Mouse (Mus musculus) right cerebral cortex, postnatal 14 days (tissue): ENCODE measurements at regions not wholly inside any gene's neighbourhood (a gene's known extent, or its start where the extent isn't known, plus 50 kb on each side); places are given as distances from the start of the nearest gene placed in this dataset.
A peak's percentile ranks its signal among the peaks of the same experiment; 100 is the strongest.
"Not testable (repeated sequence)": the region's sequence is repeated elsewhere in the genome, so short reads cannot be mapped to it uniquely, and the experiment has no call there.

ENCODE experiments used
- DNase-seq: peaks from one replicate; pipeline ENCODE4 v3.0.0; 2022

DNA sequence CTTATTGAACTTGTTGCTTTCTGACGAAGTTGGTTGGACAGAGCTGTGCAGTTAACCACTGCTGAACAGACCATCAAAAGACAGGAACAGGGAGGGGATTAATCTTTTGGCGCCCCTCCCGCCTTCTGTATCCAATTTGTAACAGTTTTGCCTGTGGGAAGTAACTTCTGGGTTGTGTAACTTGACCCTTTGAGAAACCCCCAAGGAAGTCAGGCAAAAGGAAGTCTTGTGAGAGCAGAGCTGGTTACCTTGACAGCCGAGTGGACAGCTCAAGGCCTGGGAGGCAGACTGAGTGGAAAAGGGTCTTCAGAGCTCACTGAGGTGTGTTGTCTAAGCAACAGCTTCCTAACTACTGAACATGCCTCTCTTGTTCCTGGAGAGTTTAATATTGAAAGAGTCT lies 75.8 kb upstream of the Hao2 start:
- DNase-seq, result no peak

DNA sequence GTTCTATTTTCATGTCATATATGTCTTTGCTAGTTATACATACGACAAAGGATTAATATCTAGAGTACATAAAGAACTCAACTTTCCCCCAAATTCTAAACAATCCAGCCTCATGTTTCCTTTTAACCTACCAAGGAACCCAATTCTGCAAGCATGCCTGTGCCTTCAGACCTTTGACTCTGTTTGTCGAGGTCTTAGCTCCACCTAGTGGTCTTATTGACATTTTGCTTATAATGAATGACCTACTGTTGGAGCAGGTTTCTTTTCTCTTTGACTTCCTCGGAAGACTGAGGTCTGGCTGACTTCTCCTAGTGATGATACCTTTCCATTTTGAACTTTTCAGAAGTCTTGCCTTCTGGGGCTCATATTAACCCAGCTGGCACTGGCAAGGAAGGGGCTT lies 82.7 kb upstream of the Hao2 start:
- DNase-seq, result no peak

DNA sequence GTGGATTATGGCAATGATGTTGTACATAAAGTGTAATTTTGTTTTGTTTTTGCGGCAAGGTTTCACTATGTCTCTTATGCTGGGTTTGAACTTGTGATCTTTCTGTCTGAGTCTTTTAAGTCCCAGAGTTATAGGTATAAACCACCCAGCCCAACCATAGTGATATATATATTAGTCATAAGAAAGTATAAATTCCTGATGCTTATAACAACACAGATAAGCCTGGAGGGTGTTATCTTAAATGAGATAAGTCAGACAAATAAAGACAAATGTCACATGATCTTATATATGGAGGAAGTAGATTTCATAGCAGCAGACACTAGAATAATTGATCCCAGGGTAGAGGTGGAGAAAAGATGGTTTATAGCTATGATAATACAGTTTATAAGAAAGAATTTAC lies 89.7 kb upstream of the Hao2 start:
- DNase-seq, result no peak

DNA sequence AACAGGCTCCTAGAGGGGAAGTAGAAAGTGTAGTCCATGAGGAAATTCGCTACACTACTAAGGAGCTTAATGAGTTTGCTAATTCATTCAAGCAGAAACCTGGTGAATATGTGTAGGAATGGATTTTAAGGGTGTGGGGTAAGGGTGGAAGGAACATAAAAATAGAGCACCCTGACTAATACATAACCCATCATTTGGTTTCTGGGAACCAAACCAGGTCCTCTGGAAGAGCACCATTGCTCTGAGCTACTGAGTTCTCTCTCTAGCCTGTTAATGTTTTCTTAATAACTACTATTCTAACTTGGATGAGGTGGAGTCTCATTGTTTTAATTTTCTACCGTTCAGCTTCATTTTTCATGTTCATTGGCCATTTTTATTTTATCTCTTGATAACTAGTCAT lies 94.2 kb upstream of the Hao2 start:
- DNase-seq, result not testable (repeated sequence)

DNA sequence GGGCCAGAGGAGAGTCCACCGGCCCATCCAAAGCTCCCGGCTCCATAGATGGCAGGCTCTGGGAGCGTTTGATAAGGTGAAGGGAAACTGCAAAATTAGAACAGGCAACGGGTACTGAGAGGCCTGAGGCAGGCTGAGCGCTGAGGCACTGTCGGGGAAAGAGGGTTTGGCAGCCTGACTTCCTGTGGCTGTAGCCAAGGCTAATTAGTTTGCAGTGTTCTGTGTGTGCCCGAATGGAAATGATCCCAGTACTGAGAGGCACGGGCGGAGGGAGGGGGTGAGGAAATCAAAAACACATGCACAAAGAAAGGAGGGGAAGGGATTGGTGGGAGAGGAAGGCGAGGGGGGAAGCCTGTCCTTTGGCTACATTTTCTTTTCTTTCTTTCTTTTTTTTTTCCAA lies 97.8 kb upstream of the Hao2 start:
- peak; percentile 8 for DNase-seq

DNA sequence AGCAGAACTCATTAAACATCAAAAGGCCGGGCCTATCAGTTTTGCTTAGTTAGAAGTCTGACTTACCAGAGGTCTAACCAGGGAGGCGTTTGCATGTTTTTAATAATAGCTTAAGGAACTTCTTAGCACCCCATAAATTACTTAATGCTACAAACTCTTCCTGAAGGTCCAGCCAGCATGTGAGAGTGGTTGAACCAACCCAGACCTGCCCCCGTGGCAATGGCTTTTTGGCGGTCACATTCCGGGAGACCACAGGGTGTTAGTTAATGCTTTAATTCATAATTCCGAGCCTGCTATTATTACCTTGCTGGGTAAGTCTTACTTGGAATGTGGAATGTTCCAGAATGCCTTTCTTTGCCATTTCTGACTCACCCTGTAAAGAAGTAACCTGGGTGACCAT lies 98.2 kb upstream of the Hao2 start:
- DNase-seq, result no peak

DNA sequence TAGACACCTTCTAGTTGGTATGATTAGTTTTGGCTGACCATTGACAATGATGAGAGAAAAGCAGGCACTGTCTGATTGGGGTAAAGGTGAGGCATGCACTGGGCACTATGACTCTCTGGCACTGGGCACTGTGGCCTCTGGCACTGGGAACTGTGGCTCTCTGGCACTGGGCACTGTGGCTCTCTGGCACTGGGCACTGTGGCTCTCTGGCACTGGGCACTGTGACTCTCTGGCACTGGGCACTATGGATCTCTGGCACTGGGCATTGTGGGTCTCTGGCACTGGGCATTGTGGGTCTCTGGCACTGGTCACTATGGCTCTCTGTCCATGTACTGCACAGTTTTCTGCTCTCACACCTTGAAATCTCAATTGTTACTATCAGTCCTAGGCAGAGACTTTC lies 101.0 kb upstream of the Hao2 start:
- DNase-seq, result no peak

DNA sequence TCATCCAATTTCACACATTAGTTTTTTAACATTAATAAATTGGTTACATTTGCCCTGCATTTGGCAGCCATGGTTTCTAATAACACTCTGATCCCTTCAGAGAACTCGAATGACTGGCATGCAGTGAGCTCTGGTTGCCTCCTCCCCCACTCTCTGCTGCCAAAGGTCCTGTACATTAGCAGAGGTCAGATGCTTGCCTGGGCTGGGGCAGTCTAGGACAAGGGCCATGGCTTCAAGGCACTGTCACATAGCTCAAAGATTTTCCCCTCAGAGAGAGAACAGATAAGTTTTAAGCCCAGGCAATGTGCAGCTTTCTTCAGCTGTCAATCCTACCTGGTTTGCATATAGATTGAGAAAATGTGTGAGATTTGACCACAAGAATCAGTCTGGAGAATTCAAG lies 110.2 kb upstream of the Wars2 start:
- no peak for DNase-seq

DNA sequence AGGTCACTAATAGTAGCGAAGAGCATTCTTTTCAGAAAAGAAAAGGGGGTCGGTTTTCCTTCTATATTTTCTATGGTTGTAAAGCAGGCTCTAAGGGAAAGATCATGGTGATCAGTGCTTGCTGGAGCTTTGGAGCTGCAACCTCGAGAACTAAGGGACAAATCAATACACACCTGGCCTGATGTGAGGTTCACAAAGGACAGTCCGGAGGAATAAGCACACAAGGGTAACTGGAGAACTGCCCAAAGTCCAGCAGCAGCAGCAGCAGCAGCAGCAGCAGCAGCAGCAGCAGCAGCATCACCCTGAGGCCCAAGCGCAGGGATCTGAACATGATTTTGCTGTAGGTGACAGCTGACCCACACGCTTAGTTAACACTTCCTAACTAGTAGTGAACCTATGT lies 94.7 kb upstream of the Wars2 start:
- DNase-seq, result no peak

DNA sequence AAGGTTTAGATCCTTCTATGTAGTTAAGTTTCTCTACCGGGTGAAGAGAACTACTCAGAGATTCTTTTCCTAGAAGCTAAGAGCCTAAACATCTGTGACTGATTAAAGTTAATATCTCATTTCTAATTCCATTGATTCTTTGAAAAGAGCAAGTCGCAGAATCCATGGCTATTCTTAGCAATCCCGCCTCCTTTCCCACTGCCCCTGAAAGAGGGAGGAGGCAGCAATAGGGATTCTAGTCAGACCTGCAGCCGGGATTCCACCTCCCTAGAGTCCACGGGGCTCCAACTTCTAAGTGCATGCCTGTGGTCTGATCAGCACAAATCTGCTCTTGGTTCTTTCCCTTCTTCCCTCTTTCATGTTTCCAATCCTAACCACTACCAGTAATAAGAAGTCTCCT lies 93.7 kb upstream of the Wars2 start:
- DNase-seq, result no peak

DNA sequence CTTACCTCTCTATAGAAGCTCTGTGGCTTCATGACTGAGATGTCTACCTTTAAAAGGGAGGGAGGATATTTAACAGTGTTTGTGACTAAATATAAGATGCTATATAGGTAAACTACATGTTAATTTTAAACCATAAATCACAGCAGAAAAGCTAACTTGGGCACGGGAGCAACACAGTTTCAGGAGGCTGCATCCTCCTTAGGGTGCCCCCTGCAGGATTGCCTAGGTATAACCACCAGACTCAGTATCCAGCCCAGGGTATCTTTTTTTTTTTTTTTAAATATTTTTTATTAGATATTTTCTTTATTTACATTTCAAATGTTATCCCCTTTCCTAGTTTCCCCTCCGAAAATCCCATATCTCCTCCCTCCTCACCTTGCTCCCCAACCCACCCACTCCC lies 91.6 kb upstream of the Wars2 start:
- no peak for DNase-seq

DNA sequence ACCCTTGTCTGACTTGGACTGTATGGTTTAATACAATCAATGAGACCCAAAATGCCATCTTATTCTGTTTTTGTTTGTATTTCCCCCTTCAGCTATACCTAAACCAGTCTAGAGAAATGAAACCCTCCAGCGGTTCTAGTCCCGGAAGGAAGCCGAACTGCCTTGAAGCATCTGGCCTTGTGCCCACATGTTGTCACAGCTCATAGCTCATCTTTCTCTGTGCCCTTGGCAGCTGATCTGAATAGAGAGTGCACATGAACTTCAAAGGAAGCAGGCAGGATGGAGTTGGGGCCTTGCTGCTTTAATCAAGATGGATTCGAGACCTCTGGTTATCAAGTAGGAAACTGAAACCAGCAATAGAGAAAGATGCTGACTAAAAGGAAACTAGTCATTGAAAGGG lies 88.7 kb upstream of the Wars2 start:
- no peak for DNase-seq

DNA sequence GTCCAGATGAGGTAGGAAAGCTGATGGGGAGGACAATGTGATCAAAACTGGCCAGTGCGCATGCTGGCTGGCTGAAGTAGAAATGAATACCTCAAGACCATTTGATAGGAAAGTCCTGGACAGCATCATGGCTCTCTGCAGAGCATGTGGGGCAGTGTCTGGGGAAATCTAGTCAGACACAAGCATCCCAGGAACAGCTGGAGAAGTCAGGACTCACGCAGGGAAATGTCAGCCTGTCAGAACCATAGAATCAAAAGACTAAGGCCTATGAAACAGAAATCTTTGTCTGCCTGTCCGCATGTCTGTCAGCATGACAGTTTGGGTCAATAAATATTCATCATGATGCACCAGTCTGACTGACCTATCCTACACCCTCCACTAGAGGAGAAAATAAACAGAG lies 73.7 kb upstream of the Wars2 start:
- no peak for DNase-seq
